Mouse (Mus musculus) embryonic facial prominence, embryonic 14.5 days (tissue): ENCODE results near the gene Zfp366. TPM values are rescaled to one million over a fixed set of nuclear protein-coding genes. Genes with fewer than 3 reads are reported as not detected.
A peak's percentile ranks its signal among the peaks of the same experiment; 100 is the strongest.
"Not testable (repeated sequence)": the region's sequence is repeated elsewhere in the genome, so short reads cannot be mapped to it uniquely, and the experiment has no call there.

Source experiments
- ATAC-seq: fragments of 200-750 bp; cut with Nextera tagmentation; 2 replicates; pipeline ENCODE4 v1.8.0; 2017; ENCODE audit warnings: low read depth, moderate number of reproducible peaks, moderate TSS enrichment
- DNase-seq: peaks from one replicate; pipeline ENCODE4 v3.0.0-alpha.2; 2015; ENCODE audit warnings: low spot score
- H3K27ac ChIP-seq: fragments of 300-500 bp; sonication (generic); replicated peaks from 2 replicates; pipeline ENCODE4 v1.5.1; 2014; ENCODE audit warnings: low read depth, mild to moderate bottlenecking, low read length, moderate library complexity
- H3K27me3 ChIP-seq: fragments of 300-500 bp; sonication (generic); replicated peaks from 2 replicates; pipeline ENCODE4 v1.6.1; 2014; ENCODE audit warnings: low read length; ENCODE audit not compliant: control insufficient read depth, insufficient read depth
- H3K36me3 ChIP-seq: fragments of 300-500 bp; sonication (generic); 2 replicates; pipeline ENCODE4 v1.6.1; 2014; ENCODE audit warnings: low read length, mixed read lengths; ENCODE audit not compliant: control insufficient read depth, insufficient read depth
- H3K4me1 ChIP-seq: fragments of 300-500 bp; sonication (generic); 2 replicates; pipeline ENCODE4 v1.6.1; 2014; ENCODE audit warnings: antibody characterized with exemption, low read length; ENCODE audit not compliant: control insufficient read depth, insufficient read depth
- H3K4me2 ChIP-seq: fragments of 300-500 bp; sonication (generic); 2 replicates; pipeline ENCODE4 v1.6.1; 2014; ENCODE audit warnings: low read depth, mild to moderate bottlenecking, low read length, moderate library complexity, mixed read lengths
- H3K4me3 ChIP-seq: fragments of 300-500 bp; sonication (generic); 2 replicates; pipeline ENCODE4 v1.5.1; 2014; ENCODE audit warnings: low read depth, mild to moderate bottlenecking, low read length
- H3K9ac ChIP-seq: fragments of 300-500 bp; sonication (generic); 2 replicates; pipeline ENCODE4 v1.6.1; 2014; ENCODE audit warnings: low read depth, mild to moderate bottlenecking, low read length, moderate library complexity, mixed read lengths
- H3K9me3 ChIP-seq: fragments of 300-500 bp; sonication (generic); 2 replicates; pipeline ENCODE4 v1.6.1; 2016; ENCODE audit warnings: low read length; ENCODE audit not compliant: control insufficient read depth
- WGBS: fragments of 180-500 bp; shearing (Covaris S2); extraction: QIAGEN DNeasy Blood & Tissue Kit; methylation state at CpG from one replicate; pipeline ENCODE4 v1.1.7; 2014; 5-methylcytosine and 5-hydroxymethylcytosine counted together
- polyA plus RNA-seq: library from polyadenylated mRNA; unstranded; fragments of >200 nt; fragmentation: Nextera tagmentation; extraction: Ambion mirVana; gene quantifications from 2 replicates; pipeline ENCODE4 v1.2.1, GENCODE M21; 2014

Gene Zfp366
- polyA plus RNA-seq, 1 experiment from 2014 or later: 0.99 TPM

DNA sequence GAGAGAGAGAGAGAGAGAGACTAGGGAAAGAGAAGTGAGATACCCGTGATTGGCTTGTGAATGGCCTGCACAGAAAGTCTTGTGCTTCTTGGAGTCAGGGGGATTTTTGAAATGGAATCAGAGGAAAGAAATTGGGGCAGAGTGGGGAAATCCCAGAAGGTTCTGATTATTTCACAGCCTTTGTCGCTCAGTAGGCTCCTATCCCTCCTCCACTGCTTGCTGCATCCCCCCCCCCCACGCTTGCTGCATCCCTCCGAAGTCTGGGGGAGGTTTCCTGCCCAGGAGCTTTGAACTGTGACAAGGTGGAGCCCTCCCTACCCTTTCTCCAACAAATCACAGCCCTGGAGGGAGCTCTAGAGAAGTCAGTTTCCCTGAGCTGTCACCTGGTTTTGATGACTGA lies 10.8 kb upstream of the Zfp366 start:
- Histone ChIP-seq H3K9ac (no peak overlapping the region), H3K4me3 (no peak overlapping the region), H3K27me3 (no peaks in the 10 kb centered on the region), H3K27ac (no peak overlapping the region), H3K4me1 (no peaks in the 10 kb centered on the region), H3K9me3 (no peaks in the 10 kb centered on the region), H3K36me3 (no peaks in the 10 kb centered on the region), H3K4me2 (no peak overlapping the region)
- peak; percentile 16; the same call in 1 of the 2 replicates for ATAC-seq
- DNase-seq: peak; percentile 26
- WGBS: 9% methylated on average over 4 of the region's 4 CpGs

- not testable (repeated sequence) for H3K4me2 ChIP-seq, H3K4me3 ChIP-seq, H3K36me3 ChIP-seq, H3K4me1 ChIP-seq, DNase-seq, ATAC-seq, H3K9me3 ChIP-seq, H3K9ac ChIP-seq, H3K27me3 ChIP-seq, H3K27ac ChIP-seq
- WGBS: 82% methylated on average over 3 of the region's 3 CpGs
These were observed 1.8 kb upstream of the Zfp366 start for GRCm38 (mm10) chr13:99182828-99183227.

- Histone ChIP-seq H3K36me3 (no peaks in the 10 kb centered on the region), H3K4me3 (no peak overlapping the region), H3K9me3 (no peaks in the 10 kb centered on the region), H3K4me2 (no peak overlapping the region), H3K4me1 (no peaks in the 10 kb centered on the region), H3K27ac (no peak overlapping the region), H3K27me3 (no peaks in the 10 kb centered on the region), H3K9ac (no peak overlapping the region)
- 88% methylated on average over 3 of the region's 3 CpGs for WGBS
- ATAC-seq: no peak
- DNase-seq: no peak
These were observed 1.2 kb upstream of the Zfp366 start for GRCm38 (mm10) chr13:99183257-99183895.

DNA sequence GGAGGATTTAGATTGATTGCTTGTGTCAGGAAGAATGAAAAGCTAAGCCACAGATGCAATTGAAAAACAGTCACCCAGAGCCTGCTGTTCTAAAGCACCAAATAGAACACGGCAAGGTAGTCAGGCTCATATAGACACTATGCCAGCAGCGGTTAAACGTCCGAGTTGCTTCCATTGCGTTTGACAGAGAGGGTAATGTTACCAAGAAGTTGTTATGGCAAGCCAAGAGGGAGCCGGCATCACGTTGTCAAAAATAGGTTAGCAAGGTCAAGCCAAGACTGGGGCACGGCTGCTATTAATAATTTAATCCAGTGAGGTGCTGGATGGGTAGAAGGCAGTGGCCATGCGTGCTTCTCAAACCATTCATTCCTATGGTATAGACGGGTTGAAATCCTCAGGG lies 950 bp downstream of the Zfp366 start:
- ATAC-seq (no peak), DNase-seq (no peak)
- 0 out of 2 replicates have a peak, but pooled peaks cover 3% of the 10 kb centered on the region for H3K4me1 ChIP-seq
- no peak overlapping the region for H3K27ac ChIP-seq
- H3K9ac ChIP-seq: no peak overlapping the region
- no peaks in the 10 kb centered on the region for H3K27me3 ChIP-seq
- no peaks in the 10 kb centered on the region for H3K36me3 ChIP-seq
- H3K9me3 ChIP-seq: no peaks in the 10 kb centered on the region
- WGBS: 54% methylated on average over 10 of the region's 10 CpGs
- H3K4me3 ChIP-seq: no peak overlapping the region
- no peak overlapping the region for H3K4me2 ChIP-seq

GRCm38 (mm10) chr13:99186138-99186853 lies 1.7 kb downstream of the Zfp366 start:
- H3K4me2 ChIP-seq: no peak overlapping the region
- ATAC-seq: no peak
- no peaks in the 10 kb centered on the region for H3K9me3 ChIP-seq
- no peak overlapping the region for H3K4me3 ChIP-seq
- no peak overlapping the region for H3K27ac ChIP-seq
- H3K36me3 ChIP-seq: no peaks in the 10 kb centered on the region
- WGBS: 90% methylated on average over 10 of the region's 10 CpGs
- no peak for DNase-seq
- no peaks in the 10 kb centered on the region for H3K27me3 ChIP-seq
- H3K9ac ChIP-seq: no peak overlapping the region
- H3K4me1 ChIP-seq: 0 out of 2 replicates have a peak, but pooled peaks cover 8% of the 10 kb centered on the region

DNA sequence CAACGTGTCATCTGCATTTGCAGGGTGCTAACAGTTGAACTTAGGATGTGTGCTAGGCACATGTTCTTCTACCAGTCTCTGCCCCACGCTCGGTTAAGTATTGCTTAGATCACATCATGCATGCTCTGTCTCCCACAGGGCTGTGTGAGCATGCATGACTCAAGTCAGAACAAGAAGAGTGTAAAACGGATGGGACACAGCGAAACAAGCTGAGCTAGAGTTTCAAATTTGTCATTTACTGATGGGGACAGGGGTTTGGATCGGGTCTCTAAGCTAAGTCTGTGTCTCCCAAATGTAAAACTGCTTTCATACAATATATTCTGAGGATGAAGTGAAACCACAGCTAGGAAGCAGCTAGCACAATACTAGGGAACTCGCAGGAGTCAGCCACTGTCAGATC lies 2.2 kb downstream of the Zfp366 start:
- Histone ChIP-seq H3K4me1 (0 out of 2 replicates have a peak, but pooled peaks cover 8% of the 10 kb centered on the region), H3K4me2 (no peak overlapping the region; the same call in 1 of the 2 replicates), H3K9me3 (no peaks in the 10 kb centered on the region), H3K9ac (no peak overlapping the region), H3K27me3 (no peaks in the 10 kb centered on the region), H3K36me3 (no peaks in the 10 kb centered on the region), H3K27ac (no peak overlapping the region), H3K4me3 (no peak overlapping the region)
- DNase-seq: no peak
- ATAC-seq: no peak
- 80% methylated on average over 7 of the region's 7 CpGs for WGBS

DNA sequence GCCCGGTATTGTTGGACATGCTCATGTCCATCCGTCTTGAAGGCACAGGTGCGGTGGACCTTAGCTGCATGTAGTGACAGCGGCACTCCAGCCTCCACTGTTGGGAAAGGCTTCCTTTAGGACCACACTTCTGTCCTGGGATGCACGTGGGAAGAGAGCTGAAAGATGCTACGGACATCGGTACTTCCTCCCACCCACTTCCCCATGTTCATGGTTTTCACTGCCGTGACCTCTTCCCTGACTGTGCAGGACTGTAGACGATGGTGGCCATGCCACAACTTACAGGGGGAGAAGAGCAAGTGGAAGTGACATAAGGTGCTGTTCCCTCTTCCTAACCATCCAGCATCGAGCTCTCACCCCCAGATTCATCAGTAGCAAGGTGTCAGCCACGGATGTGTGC lies 2.8 kb downstream of the Zfp366 start:
- Histone ChIP-seq H3K4me1 (0 out of 2 replicates have a peak, but pooled peaks cover 8% of the 10 kb centered on the region), H3K9ac (no peak overlapping the region), H3K36me3 (no peaks in the 10 kb centered on the region), H3K27me3 (no peaks in the 10 kb centered on the region), H3K4me2 (no peak overlapping the region), H3K4me3 (no peak overlapping the region), H3K9me3 (no peaks in the 10 kb centered on the region), H3K27ac (no peak overlapping the region)
- 88% methylated on average over 11 of the region's 11 CpGs for WGBS
- ATAC-seq (no peak), DNase-seq (no peak)

DNA sequence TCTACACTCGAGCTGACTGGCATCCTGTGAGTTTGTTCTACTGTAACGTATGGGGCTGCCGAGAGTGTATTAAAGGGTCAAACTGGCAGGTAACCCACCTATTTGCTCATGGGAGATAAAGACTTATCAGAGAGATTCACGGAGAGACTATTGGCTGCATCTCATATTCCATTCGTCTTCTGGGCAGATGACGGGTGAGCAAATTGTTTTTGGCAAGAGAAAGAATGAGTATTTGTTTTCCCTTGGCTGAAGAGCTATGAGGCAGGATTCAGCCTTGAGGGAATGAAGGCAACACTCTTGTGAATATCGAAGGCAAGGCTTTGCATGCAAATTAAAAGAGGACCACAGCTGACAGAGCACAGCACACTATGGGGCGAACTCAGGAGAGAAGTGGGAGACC lies 4.0 kb downstream of the Zfp366 start:
- WGBS: 58% methylated on average over 8 of the region's 8 CpGs
- H3K4me3 ChIP-seq: no peak overlapping the region
- ATAC-seq (no peak), DNase-seq (no peak)
- H3K27ac ChIP-seq: no peak overlapping the region
- no peaks in the 10 kb centered on the region for H3K27me3 ChIP-seq
- H3K4me1 ChIP-seq: 0 out of 2 replicates have a peak, but pooled peaks cover 8% of the 10 kb centered on the region
- no peaks in the 10 kb centered on the region for H3K9me3 ChIP-seq
- no peak overlapping the region for H3K9ac ChIP-seq
- no peaks in the 10 kb centered on the region for H3K36me3 ChIP-seq
- H3K4me2 ChIP-seq: no peak overlapping the region
